ENCODE assay signal across 10 mouse cellular contexts in genomic region chr1:64189471-64189870, GRCm38 (mm10).
A peak's percentile ranks its signal among the peaks of the same experiment; 100 is the strongest.
DNase-seq lines count a peak whose midpoint lies in the region; ATAC-seq lines count a peak whose summit lies in the region.
"Had no signal": no experiment of that assay in that cellular context is flagged by ENCODE, and none has a peak within 500 bp of the region (broad histone marks: within the 10 kb centered on the region; RNA-seq: fewer than 3 reads in every experiment).

No protein-coding gene starts in this region.

- no peaks in the 10 kb centered on the region for H3K9me3 ChIP-seq in liver, embryonic 11.5 days (ENCODE audit: control insufficient read depth, low read length)

- peak; percentile 36 to 62 for DNase-seq in cerebellum, postnatal 10 days
- DNase-seq in cerebellum, adult 11 months, result no peak
- DNase-seq in liver, result peak; percentile 15
- DNase-seq in liver, embryonic 11.5 days (ENCODE audit: low spot score), result no peak
- DNase-seq in kidney, postnatal 14 days, result peak; percentile 29
- DNase-seq in urinary bladder, adult 2 months (ENCODE audit: low spot score), result no peak
- DNase-seq in thymus, postnatal 0 days (ENCODE audit: low spot score), result no peak

- H3K4me1 ChIP-seq in liver, embryonic 11.5 days (replicated peaks; ENCODE audit: control insufficient read depth, insufficient read depth, low read length), result peaks cover 3% of the 10 kb centered on the region; the same call in 1 of the 2 replicates

- WGBS in liver, embryonic 11.5 days, result 21% methylated on average over 6 of the region's 6 CpGs

- H3K4me3 ChIP-seq in liver, embryonic 11.5 days (ENCODE audit: low read depth, low read length), result no peak overlapping the region
- H3K4me3 ChIP-seq: heart, embryonic 13.5 days; midbrain, embryonic 12.5 days had no signal

- H3K4me2 ChIP-seq in liver, embryonic 11.5 days, result no peak overlapping the region; the same call in 1 of the 2 replicates
- H3K4me2 ChIP-seq: heart, embryonic 13.5 days; midbrain, embryonic 12.5 days had no signal

- H3K27me3 ChIP-seq in liver, embryonic 11.5 days (replicated peaks; ENCODE audit: control insufficient read depth, insufficient read depth, low read length), result no peaks in the 10 kb centered on the region
- H3K27me3 ChIP-seq: heart, embryonic 13.5 days had no signal

- H3K9ac ChIP-seq in liver, embryonic 11.5 days (ENCODE audit: low read depth, low read length), result no peak overlapping the region
- H3K9ac ChIP-seq: heart, embryonic 13.5 days had no signal

- ATAC-seq in liver, embryonic 11.5 days (replicated peaks; ENCODE audit: low FRiP score), result no peak; the same call in 1 of the 2 replicates
- peak; percentile 77 for ATAC-seq in monocyte, adult 5-6 weeks (replicated peaks; ENCODE audit: insufficient number of reproducible peaks, low FRiP score, low TSS enrichment, poor library complexity, severe bottlenecking)

- H3K36me3 ChIP-seq in liver, embryonic 11.5 days (ENCODE audit: control insufficient read depth, insufficient read depth, low read length), result no peaks in the 10 kb centered on the region
- H3K36me3 ChIP-seq: heart, embryonic 13.5 days; midbrain, embryonic 12.5 days had no signal

- no peak overlapping the region for H3K27ac ChIP-seq in liver, embryonic 11.5 days (ENCODE audit: low read depth, low read length)
- H3K27ac ChIP-seq: heart, embryonic 13.5 days; midbrain, embryonic 12.5 days had no signal

Comparison
In these comparisons a context has a peak if more than half of its experiments do, and no peak if none do; other contexts are left out.
1. DNase-seq: peak in cerebellum, postnatal 10 days (2 of 2), liver (single experiment) and kidney, postnatal 14 days (single experiment); none in cerebellum, adult 11 months (single experiment), liver, embryonic 11.5 days (single experiment), urinary bladder, adult 2 months (single experiment) and thymus, postnatal 0 days (single experiment).